Mouse (Mus musculus): ENCODE data around the gene 9130213A22Rik.

9130213A22Rik gene

DNA sequence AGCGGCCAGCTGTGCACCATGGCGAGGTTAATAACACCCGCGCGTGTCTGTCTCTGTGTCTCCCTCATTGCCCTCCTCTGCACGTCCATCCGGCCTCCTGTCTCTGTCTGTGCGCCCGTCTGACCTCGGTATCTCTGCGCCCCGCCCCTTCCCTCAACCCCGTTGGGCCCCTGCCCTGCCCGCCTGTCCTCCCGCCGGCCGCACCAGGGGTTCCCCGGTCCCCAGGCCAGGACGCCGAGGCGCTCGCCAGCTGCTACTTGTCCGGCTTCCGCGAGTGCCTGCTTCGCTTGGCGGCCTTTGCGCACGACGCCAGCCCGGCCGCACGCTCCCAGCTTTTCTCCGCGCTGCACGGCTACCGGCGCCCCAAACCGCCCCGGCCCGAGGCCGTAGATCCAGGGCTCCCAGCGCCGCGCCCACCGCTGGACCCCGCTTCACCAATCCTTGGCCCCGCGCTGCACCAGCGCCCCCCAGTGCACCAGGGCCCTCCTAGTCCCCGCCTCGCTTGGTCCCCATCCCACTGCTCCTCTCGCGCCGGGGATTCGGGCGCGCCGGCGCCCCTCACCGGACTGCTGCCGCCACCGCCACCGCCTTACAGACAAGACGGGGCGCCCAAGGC is at the start of gene 9130213A22Rik:
TSS of gene 9130213A22Rik (minus strand) at position 254 of the 616 bp plus-strand sequence.
- peak; percentile 91 for DNase-seq (ENCODE audit: low spot score)

- peak; percentile 75 for DNase-seq (ENCODE audit: low spot score)
Measured at GRCm38 (mm10) chr11:69171626-69172025, 49.2 kb upstream of the 9130213A22Rik start.

- no peak for DNase-seq (ENCODE audit: low spot score)
Measured at GRCm38 (mm10) chr11:69169313-69169712, 46.9 kb upstream of the 9130213A22Rik start.

GRCm38 (mm10) chr11:69156800-69157199 is 34.4 kb upstream of the 9130213A22Rik start, which contains the start of gene Alox12b:
Gene Alox12b, plus strand, starts transcription at chr11:69156989.
- peak; percentile 74 for DNase-seq (ENCODE audit: low spot score)

DNA sequence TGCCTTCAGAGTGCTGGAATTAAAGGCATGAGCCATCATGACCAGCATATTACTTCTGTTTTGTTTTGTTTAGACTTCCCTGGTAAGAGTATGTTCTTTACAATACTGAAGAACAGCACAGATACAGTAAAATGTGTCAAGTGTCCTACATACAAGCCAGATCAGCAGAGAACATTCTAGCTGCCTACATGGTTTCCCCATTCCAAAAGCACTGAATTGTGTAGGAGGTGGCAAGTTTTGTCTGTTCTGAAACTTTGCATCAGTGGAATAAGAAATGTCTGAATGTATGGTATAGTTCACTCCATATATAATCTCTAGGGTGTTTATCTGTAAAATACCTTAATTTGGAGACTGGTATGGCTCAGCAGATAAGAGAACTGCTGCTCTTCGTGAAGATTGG is 33.0 kb upstream of the 9130213A22Rik start:
- DNase-seq (ENCODE audit: low spot score), result no peak

DNA sequence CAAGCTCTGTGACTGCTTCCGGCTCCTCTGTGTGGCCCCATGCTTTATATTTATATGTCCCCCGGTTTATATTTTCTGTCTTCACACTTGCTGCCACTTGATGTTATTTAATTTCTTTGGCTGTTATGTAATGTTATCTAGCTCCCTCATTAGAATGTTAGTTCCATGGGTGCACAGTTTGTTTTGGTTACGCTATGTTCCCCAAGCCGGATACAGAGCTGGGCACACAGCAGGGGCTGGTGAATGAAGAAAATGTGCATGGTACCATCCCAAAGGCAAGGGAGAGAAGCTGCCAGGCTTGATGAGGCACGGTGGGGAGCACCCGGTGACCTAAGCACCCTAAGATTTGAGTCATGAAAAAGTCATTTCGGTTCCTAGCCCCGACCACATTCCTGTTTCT is 31.4 kb upstream of the 9130213A22Rik start:
- no peak for DNase-seq (ENCODE audit: low spot score)

DNA sequence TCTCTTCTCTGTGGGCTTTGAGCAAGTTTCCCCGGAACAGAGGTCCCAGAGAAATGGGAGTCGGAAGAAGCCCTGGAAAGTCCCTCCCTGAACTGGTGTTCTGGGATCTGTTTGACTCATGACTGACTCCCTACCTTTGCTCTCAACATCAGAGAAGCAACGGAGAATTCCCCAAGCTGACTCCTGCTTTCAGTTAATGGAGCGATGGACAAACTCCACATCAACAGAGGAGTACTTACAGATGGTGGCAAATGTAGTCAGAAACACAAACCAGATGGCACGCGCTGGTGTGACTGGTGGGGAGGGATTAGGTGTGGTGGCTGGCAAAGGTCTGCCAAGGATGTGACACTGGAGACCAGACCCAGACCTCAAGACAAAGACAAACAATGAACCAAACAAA is 28.6 kb upstream of the 9130213A22Rik start:
- DNase-seq (ENCODE audit: low spot score), result no peak

GRCm38 (mm10) chr11:69150444-69150843 is 28.1 kb upstream of the 9130213A22Rik start:
- DNase-seq (ENCODE audit: low spot score), result peak; percentile 82

DNA sequence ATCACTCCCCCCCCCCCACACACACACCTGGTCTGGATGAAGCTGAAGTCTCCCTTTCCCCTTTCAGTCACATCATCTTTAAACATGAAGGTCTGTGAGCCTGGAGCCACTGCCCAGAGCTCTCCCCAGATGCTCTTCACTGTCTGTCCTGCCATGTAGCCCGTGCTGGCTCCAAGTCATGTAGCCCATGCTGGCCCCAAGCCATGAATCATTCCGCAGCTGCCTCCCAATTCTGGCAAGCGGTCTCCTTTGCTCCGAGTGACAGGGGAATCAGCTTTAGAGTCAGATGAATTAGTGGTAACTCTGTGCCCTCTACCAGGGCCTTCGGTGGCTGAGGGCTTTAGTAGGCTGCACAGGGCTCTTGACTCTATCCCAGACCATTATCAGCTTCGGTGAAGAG is 27.3 kb upstream of the 9130213A22Rik start:
- no peak for DNase-seq (ENCODE audit: low spot score)

GRCm38 (mm10) chr11:69148451-69148960 is 26.1 kb upstream of the 9130213A22Rik start:
- no peak for DNase-seq (ENCODE audit: low spot score)

GRCm38 (mm10) chr11:69147546-69147945 is 25.2 kb upstream of the 9130213A22Rik start:
- DNase-seq (ENCODE audit: low spot score), result no peak

- no peak for DNase-seq (ENCODE audit: low spot score)
Measured at GRCm38 (mm10) chr11:69135361-69135760, 13.0 kb upstream of the 9130213A22Rik start.

GRCm38 (mm10) chr11:69134622-69134968 is 12.2 kb upstream of the 9130213A22Rik start:
- no peak for DNase-seq (ENCODE audit: low spot score)

DNA sequence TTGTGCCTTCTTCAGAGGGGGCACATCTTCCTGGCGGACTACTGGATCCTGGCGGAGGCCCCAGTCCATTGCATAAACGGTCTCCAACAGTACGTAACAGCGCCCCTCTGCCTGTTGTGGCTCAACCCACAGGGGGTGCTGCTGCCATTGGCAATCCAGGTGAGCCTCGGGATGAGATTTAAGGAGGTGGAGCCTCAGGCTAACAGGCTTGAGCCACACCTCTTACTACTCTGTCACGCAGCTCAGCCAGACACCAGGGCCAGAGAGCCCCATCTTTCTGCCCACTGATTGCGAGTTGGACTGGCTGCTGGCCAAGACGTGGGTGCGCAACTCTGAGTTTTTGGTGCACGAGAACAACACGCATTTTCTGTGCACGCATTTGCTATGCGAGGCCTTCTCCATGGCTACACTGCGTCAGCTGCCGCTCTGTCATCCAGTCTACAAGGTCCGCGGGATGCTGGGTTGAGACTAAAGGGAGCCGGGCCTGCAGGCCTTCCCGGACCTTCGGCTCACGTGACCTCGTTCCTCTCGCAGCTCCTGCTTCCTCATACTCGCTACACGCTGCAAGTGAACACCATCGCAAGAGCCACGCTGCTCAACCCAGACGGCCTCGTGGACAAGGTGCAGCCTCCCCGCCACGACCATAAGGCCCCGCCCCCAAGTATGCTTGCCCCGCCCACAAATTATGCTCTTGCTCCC is 11.7 kb upstream of the 9130213A22Rik start:
- DNase-seq (ENCODE audit: low spot score), result peak; percentile 72

GRCm38 (mm10) chr11:69133566-69133922 is 11.2 kb upstream of the 9130213A22Rik start:
- peak; percentile 63 for DNase-seq (ENCODE audit: low spot score)

GRCm38 (mm10) chr11:69128426-69129122 is 6.2 kb upstream of the 9130213A22Rik start:
- no peak for DNase-seq (ENCODE audit: low spot score)

GRCm38 (mm10) chr11:69126706-69127095 is 4.3 kb upstream of the 9130213A22Rik start:
- peak; percentile 26 for DNase-seq (ENCODE audit: low spot score)

DNA sequence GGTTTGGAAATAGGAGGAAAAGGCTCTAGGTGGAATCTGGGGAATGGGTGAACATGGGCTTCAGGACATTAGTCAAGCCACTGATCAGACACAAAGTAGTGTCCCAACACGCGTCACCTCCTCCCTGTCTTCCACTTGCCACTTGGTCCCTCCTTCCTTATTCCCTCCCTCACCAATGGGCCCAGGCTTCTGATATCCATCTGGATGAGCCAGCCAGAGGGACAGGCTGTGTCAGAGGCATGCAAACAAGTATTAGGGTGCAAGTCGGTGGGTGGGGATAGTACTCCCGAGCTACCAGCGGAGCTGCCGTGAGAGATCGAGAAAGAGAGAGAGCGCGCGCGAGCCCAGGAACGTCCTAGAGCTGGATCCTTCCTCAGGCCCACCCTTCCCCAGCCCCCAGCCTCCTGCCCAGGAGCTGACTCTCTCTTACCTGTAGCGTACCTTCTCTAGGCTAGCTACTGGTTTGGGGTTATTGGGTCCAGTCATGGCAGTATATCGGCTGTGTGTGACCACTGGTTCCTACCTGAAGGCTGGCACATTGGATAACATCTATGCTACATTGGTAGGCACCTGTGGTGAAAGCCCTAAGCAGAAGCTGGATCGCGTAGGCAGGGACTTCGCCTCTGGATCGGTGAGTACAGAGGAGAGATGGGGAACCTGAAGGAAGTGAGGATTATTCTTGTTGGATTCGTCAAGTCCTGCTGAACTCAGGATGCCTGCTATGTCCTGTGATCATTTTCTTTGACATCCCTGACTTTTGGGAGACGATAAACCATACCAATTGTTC is 3.7 kb upstream of the 9130213A22Rik start:
- no peak for DNase-seq (ENCODE audit: low spot score)

DNA sequence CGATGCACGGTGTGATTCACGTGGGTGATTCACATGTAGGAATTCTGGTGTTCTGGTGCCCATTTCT is 3.3 kb upstream of the 9130213A22Rik start, which contains the start of gene Aloxe3:
TSS of gene Aloxe3 (plus strand) at position 45 of the 67 bp plus-strand sequence.
- no peak for DNase-seq (ENCODE audit: low spot score)

DNA sequence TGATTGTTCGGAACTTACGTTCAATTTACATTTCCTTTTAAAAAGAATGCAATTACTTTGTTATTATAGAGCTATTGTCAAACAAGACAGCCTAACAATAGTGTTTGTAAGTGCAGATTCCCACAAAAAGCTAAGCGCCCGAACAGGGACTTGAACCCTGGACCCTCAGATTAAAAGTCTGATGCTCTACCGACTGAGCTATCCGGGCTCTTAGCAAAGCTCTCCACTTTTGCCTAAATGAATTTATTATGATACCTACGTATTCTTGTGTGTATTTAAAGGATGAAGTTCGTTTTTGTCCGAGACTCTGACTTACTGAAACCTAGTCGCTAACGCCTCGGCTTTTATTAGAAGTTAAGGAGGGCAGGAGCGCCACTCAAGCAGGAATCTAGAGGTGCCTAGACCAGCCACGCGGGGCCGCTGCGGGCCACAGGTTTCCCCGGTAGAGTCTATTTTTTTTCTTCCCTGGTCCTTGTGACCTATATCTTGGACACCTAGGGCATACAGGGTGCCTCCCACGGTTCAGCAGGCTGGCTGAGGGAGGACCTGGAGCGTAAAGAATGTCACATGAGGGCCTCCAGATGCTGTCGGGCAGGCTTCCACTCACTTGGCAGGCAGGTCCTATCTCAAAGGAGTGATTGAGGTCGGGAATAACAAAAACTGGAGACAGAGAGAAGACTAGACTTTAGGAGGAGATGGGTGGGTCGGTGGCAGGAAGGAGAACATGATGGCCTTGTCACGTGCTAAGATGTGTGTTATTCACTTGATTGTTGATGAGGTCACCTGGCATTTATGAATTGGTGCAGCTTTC is 2.9 kb upstream of the 9130213A22Rik start:
- DNase-seq (ENCODE audit: low spot score), result peak; percentile 98

DNA sequence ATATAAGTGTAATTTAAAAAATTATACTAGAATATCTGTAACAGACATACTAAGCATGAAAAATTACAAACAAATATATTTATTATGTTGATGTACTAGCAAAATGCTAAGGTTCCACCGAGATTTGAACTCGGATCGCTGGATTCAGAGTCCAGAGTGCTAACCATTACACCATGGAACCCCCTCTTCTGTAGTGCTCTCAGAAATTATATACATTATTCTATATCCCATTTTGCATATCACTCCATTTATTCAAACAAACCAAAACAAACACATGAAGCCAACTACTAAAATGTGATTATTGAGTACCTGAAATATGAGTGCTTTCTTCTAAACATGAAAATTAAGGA is 2.1 kb upstream of the 9130213A22Rik start:
- peak; percentile 94 for DNase-seq (ENCODE audit: low spot score)

Data from retina, embryonic 14.5 days (tissue).